ENCODE assay signal across 13 mouse cellular contexts in the genomic region with DNA sequence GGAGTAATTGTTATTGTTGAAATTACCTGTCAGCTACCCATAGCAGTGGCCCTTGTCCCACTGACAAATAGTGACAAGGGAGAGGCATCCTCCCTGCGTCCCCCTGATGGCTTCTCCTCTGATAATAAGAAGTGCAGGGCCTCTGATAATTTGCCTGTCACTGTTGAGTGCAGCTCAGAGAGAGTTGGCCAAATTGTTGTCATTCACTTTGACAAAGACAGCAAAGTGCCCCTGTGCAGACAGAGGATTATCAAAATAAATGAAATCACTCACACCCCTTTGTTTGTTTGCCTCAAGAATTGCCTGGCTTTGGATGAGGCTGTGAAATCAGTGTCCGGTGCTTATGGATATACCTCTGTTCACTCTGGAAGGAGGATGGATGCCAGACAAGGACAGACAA.
DNase-seq lines count a peak whose midpoint lies in the region; ATAC-seq and TF ChIP-seq lines count a peak whose summit lies in the region.
"Had no signal": no experiment of that assay in that cellular context is flagged by ENCODE, and none has a peak within 500 bp of the region (broad histone marks: within the 10 kb centered on the region; RNA-seq: fewer than 3 reads in every experiment).

No protein-coding gene starts in this region.

- H3K36me3 ChIP-seq in kidney, adult 2 months (ENCODE audit: control insufficient read depth, insufficient read depth, low read length): no peaks in the 10 kb centered on the region
- H3K36me3 ChIP-seq in hindbrain, embryonic 14.5 days (replicated peaks; ENCODE audit: control insufficient read depth, insufficient read depth): no peaks in the 10 kb centered on the region
- no peaks in the 10 kb centered on the region for H3K36me3 ChIP-seq in neural tube, embryonic 13.5 days
- H3K36me3 ChIP-seq: limb, embryonic 15.5 days had no signal

- H3K9me3 ChIP-seq in hindbrain, embryonic 14.5 days (ENCODE audit: control insufficient read depth, low read length): no peaks in the 10 kb centered on the region
- no peaks in the 10 kb centered on the region for H3K9me3 ChIP-seq in neural tube, embryonic 13.5 days
- H3K9me3 ChIP-seq: limb, embryonic 15.5 days had no signal

- H3K9ac ChIP-seq in hindbrain, embryonic 14.5 days: peak overlapping the region; percentile 5; the same call in 1 of the 2 replicates
- H3K9ac ChIP-seq in neural tube, embryonic 13.5 days: peak overlapping the region; percentile 52
- H3K9ac ChIP-seq: limb, embryonic 15.5 days had no signal

- no peak for TF ChIP-seq CTCF in kidney, adult 2 months (conservative IDR thresholded peaks at IDR 0.05; ENCODE audit: insufficient read depth, insufficient read length, low read depth, low read length)

- no peak for DNase-seq in kidney, adult 2 months
- no peak for DNase-seq in kidney, postnatal 14 days
- DNase-seq in cerebellum, postnatal 14 days: peak; percentile 57 to 72
- DNase-seq in hindbrain, embryonic 14.5 days (ENCODE audit: low spot score): peak; percentile 32
- DNase-seq in thymus, postnatal 0 days (ENCODE audit: low spot score): no peak
- no peak for DNase-seq in layer of hippocampus, adult 18-20 months (ENCODE audit: low spot score in 2 of 2)
- DNase-seq: adrenal gland, adult 8-10 months; heart, postnatal 10 days had no signal

- WGBS in kidney, adult 2 months: 76% methylated on average over 2 of the region's 2 CpGs
- 37% methylated on average over 2 of the region's 2 CpGs for WGBS in hindbrain, embryonic 14.5 days
- WGBS in neural tube, embryonic 13.5 days: 31% methylated on average over 2 of the region's 2 CpGs

- H3K4me3 ChIP-seq in kidney, adult 2 months (ENCODE audit: insufficient read depth, low read depth, low read length): no peak overlapping the region
- H3K4me3 ChIP-seq in hindbrain, embryonic 14.5 days (replicated peaks; ENCODE audit: low read length): no peak overlapping the region
- no peak overlapping the region for H3K4me3 ChIP-seq in neural tube, embryonic 13.5 days
- H3K4me3 ChIP-seq: limb, embryonic 15.5 days; myocyte had no signal

- no peak for ATAC-seq in hindbrain, embryonic 14.5 days (ENCODE audit: low FRiP score)
- ATAC-seq in neural tube, embryonic 13.5 days (ENCODE audit: low read depth): no peak
- ATAC-seq: forebrain, embryonic 16.5 days; Patski had no signal

- H3K27me3 ChIP-seq in kidney, adult 2 months (replicated peaks; ENCODE audit: control insufficient read depth, insufficient read depth, low read length): no peaks in the 10 kb centered on the region
- no peaks in the 10 kb centered on the region for H3K27me3 ChIP-seq in hindbrain, embryonic 14.5 days (ENCODE audit: control insufficient read depth, insufficient read depth, low read length)
- no peaks in the 10 kb centered on the region for H3K27me3 ChIP-seq in neural tube, embryonic 13.5 days

- TF ChIP-seq POLR2A in kidney, adult 2 months (IDR thresholded peaks at IDR 0.05; ENCODE audit: low read depth, low read length): no peak

- peak overlapping the region; percentile 54 for H3K4me2 ChIP-seq in hindbrain, embryonic 14.5 days (replicated peaks)
- H3K4me2 ChIP-seq in neural tube, embryonic 13.5 days: peak overlapping the region; percentile 58
- H3K4me2 ChIP-seq: limb, embryonic 15.5 days had no signal

- no peaks in the 10 kb centered on the region for H3K4me1 ChIP-seq in kidney, adult 2 months (ENCODE audit: control insufficient read depth, insufficient read depth, low read length)
- peaks cover 70% of the 10 kb centered on the region for H3K4me1 ChIP-seq in hindbrain, embryonic 14.5 days (replicated peaks; ENCODE audit: control insufficient read depth, insufficient read depth, low read length)
- H3K4me1 ChIP-seq in neural tube, embryonic 13.5 days (replicated peaks): peaks cover 81% of the 10 kb centered on the region
- H3K4me1 ChIP-seq: limb, embryonic 15.5 days had no signal

- H3K27ac ChIP-seq in kidney, adult 2 months (ENCODE audit: insufficient read depth, low read depth, low read length): peak overlapping the region; percentile 22; the same call in 1 of the 2 replicates
- H3K27ac ChIP-seq in hindbrain, embryonic 14.5 days: peak overlapping the region; percentile 90
- H3K27ac ChIP-seq in neural tube, embryonic 13.5 days (replicated peaks): peak overlapping the region; percentile 86
- H3K27ac ChIP-seq: limb, embryonic 15.5 days had no signal

Comparison
In these comparisons a context has a peak if more than half of its experiments do, and no peak if none do; other contexts are left out.
1. DNase-seq: peak in cerebellum, postnatal 14 days (2 of 2) and hindbrain, embryonic 14.5 days (single experiment); none in kidney, adult 2 months (single experiment), kidney, postnatal 14 days (single experiment), thymus, postnatal 0 days (single experiment) and layer of hippocampus, adult 18-20 months (0 of 2).
2. H3K27ac ChIP-seq: peak in every context shown above with its lines; median percentile 90 in hindbrain, embryonic 14.5 days; 86 in neural tube, embryonic 13.5 days; 22 in kidney, adult 2 months.